Mouse (Mus musculus) midbrain, embryonic 14.5 days (tissue): ENCODE measurements around the gene Zkscan5. TPM values are rescaled to one million over a fixed set of nuclear protein-coding genes. Genes with fewer than 3 reads are reported as not detected.
A peak's percentile ranks its signal among the peaks of the same experiment; 100 is the strongest.
"Not testable (repeated sequence)": the region's sequence is repeated elsewhere in the genome, so short reads cannot be mapped to it uniquely, and the experiment has no call there.

Source experiments
- ATAC-seq: fragments of 200-750 bp; cut with Nextera tagmentation; 2 replicates; pipeline ENCODE4 v1.8.0; 2017; ENCODE audit warnings: moderate number of reproducible peaks, moderate library complexity; ENCODE audit not compliant: low FRiP score, low TSS enrichment
- DNase-seq: peaks from one replicate; pipeline ENCODE4 v3.0.0-alpha.2; 2015
- H3K27ac ChIP-seq: fragments of 300-500 bp; sonication (generic); replicated peaks from 2 replicates; pipeline ENCODE4 v1.5.1; 2014; ENCODE audit warnings: mild to moderate bottlenecking, low read depth, low read length, moderate library complexity
- H3K27me3 ChIP-seq: fragments of 300-500 bp; sonication (generic); 2 replicates; pipeline ENCODE4 v1.6.1; 2014; ENCODE audit warnings: low read length, control low read depth, mixed read lengths; ENCODE audit not compliant: control insufficient read depth, insufficient read depth
- H3K36me3 ChIP-seq: fragments of 300-500 bp; sonication (generic); 2 replicates; pipeline ENCODE4 v1.6.1; 2014; ENCODE audit warnings: low read length, control low read depth; ENCODE audit not compliant: control insufficient read depth, insufficient read depth
- H3K4me1 ChIP-seq: fragments of 300-500 bp; sonication (generic); 2 replicates; pipeline ENCODE4 v1.6.1; 2014; ENCODE audit warnings: mild to moderate bottlenecking, antibody characterized with exemption, low read length, control low read depth; ENCODE audit not compliant: control insufficient read depth, insufficient read depth
- H3K4me2 ChIP-seq: fragments of 300-500 bp; sonication (generic); 2 replicates; pipeline ENCODE4 v1.6.1; 2014; ENCODE audit warnings: mild to moderate bottlenecking, low read length, moderate library complexity
- H3K4me3 ChIP-seq: fragments of 300-500 bp; sonication (generic); replicated peaks from 2 replicates; pipeline ENCODE4 v1.5.1; 2014; ENCODE audit warnings: low read depth, low read length
- H3K9ac ChIP-seq: fragments of 300-500 bp; sonication (generic); replicated peaks from 2 replicates; pipeline ENCODE4 v1.6.1; 2014; ENCODE audit warnings: mild to moderate bottlenecking, low read length, moderate library complexity
- H3K9me3 ChIP-seq: fragments of 300-500 bp; sonication (generic); 2 replicates; pipeline ENCODE4 v1.6.1; 2016; ENCODE audit warnings: low read length, control low read depth, mixed read lengths; ENCODE audit not compliant: control insufficient read depth
- WGBS: fragments of 180-500 bp; shearing (Covaris S2); extraction: QIAGEN DNeasy Blood & Tissue Kit; methylation state at CpG from one replicate; pipeline ENCODE4 v1.1.7; 2014; 5-methylcytosine and 5-hydroxymethylcytosine counted together
- polyA plus RNA-seq: library from polyadenylated mRNA; unstranded; fragments of >200 nt; fragmentation: Nextera tagmentation; extraction: Ambion mirVana; gene quantifications from 2 replicates; pipeline ENCODE4 v1.2.1, GENCODE M21; 2014

The Zkscan5 gene
- polyA plus RNA-seq, 1 experiment from 2014 or later, result 17.9 TPM

DNA sequence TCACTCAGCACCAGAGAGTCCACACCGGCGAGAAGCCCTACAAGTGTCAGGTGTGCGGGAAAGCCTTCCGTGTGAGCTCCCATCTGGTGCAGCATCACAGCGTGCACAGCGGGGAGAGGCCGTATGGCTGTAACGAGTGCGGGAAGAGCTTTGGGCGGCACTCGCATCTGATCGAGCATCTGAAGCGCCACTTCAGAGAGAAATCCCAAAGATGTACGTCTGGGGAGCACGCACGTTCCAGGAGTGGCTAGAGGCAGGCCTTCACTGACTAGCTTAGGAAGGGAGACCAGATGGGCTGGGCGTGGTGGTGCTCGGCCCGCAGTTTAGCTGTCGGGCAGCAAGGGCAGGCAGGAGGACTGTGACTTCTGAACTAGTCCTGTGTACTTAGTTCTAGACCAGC, 14.3 kb downstream of the Zkscan5 start:
- DNase-seq (no peak), ATAC-seq (no peak)
- Histone ChIP-seq H3K27ac (no peak overlapping the region), H3K4me2 (no peak overlapping the region), H3K27me3 (no peaks in the 10 kb centered on the region), H3K36me3 (peaks cover 55% of the 10 kb centered on the region), H3K9ac (no peak overlapping the region), H3K4me3 (no peak overlapping the region), H3K4me1 (no peaks in the 10 kb centered on the region), H3K9me3 (no peaks in the 10 kb centered on the region)
- 95% methylated on average over 20 of the region's 20 CpGs for WGBS

DNA sequence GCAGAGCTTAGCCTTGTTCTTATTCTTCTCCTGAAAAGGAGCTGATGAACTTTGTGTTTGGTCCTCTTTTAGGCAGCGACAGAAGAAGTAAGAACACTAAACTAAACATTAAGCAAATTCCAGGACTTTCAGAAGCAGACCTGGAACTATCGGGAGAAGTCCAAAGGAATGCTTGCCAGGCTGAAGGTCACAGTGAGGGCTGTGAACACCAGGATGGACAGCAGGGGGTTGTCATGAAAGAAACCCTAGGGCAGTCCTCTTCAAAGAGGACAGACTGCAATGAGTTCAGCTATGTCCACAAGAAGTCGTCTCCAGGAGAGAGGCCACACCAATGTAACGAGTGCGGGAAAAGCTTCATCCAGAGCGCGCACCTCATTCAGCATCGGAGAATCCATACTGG, 15.6 kb downstream of the Zkscan5 start:
- ATAC-seq, result no peak
- no peak for DNase-seq
- Histone ChIP-seq H3K4me1 (no peaks in the 10 kb centered on the region), H3K27ac (no peak overlapping the region), H3K4me3 (no peak overlapping the region), H3K27me3 (no peaks in the 10 kb centered on the region), H3K36me3 (peaks cover 52% of the 10 kb centered on the region), H3K4me2 (no peak overlapping the region), H3K9ac (no peak overlapping the region), H3K9me3 (no peaks in the 10 kb centered on the region)
- 94% methylated on average over 8 of the region's 8 CpGs for WGBS

DNA sequence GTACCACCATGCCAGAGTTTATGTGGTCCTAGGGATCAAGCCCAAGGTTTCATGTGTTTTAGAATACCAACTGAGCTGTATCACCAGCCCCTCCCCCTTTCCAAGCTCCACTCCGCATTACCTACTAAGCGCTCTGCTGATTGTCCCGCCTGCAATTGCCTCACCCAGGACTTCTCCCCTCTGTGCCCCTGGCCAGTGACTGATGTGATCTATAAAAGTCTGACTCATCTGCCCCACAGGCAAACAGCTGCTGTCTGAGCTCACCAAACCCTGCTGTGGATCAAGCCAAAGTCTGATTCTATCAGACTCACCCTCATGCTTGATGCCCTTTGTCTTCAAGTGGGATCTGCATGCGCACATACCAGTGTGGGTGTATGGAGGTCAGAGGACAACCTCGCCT, 18.5 kb downstream of the Zkscan5 start:
- Histone ChIP-seq H3K4me3 (no peak overlapping the region), H3K9ac (no peak overlapping the region), H3K4me2 (no peak overlapping the region), H3K36me3 (peaks cover 46% of the 10 kb centered on the region), H3K4me1 (no peaks in the 10 kb centered on the region), H3K27me3 (no peaks in the 10 kb centered on the region), H3K9me3 (no peaks in the 10 kb centered on the region), H3K27ac (no peak overlapping the region)
- ATAC-seq (no peak), DNase-seq (no peak)
- 85% methylated on average over 5 of the region's 5 CpGs for WGBS

DNA sequence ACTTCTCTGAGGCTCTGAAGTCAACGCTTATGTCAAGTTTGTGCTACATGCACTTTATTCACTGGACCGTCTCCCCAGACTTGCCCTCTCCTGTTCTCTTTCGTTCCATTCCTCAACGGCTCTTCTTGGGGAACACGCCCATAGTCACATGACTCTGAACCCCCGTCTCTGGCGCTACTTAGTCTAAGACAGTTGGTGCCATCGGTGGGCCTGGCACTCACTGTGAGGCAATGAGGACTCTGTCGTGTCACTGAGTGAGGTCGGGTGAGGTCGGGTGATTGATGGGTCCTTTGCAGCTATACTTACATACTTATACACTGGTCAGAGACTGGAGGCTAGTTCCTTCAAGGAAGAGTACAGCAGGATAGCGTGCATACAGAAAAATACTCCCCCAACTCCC, 19.0 kb downstream of the Zkscan5 start:
- Histone ChIP-seq H3K27me3 (no peaks in the 10 kb centered on the region), H3K9ac (no peak overlapping the region), H3K4me1 (no peaks in the 10 kb centered on the region), H3K4me3 (no peak overlapping the region), H3K9me3 (no peaks in the 10 kb centered on the region), H3K27ac (no peak overlapping the region), H3K4me2 (no peak overlapping the region), H3K36me3 (peaks cover 40% of the 10 kb centered on the region)
- 87% methylated on average over 12 of the region's 12 CpGs for WGBS
- ATAC-seq (no peak), DNase-seq (no peak)

DNA sequence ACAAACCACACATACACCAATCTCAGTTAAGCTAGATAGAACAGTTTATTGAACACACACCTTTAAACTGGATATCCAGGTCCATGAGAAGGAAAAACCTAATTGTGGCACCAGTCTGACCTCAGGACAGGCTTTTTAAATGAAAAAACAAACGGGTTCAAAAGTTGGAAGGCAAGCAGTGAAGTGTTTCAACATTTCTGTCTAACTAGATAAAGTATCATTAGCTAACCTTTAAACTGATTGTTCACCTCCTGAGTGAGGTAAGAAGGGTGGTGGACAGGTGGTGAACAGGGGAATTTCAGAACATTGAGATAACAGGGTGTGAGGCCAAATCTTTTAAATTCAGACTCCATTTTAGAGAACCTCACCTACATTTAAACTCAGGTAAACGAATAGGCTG, 22.1 kb downstream of the Zkscan5 start:
- 58% methylated on average over 2 of the region's 2 CpGs for WGBS
- Histone ChIP-seq H3K4me2 (no peak overlapping the region), H3K4me1 (no peaks in the 10 kb centered on the region), H3K27me3 (no peaks in the 10 kb centered on the region), H3K9me3 (no peaks in the 10 kb centered on the region), H3K36me3 (peaks cover 13% of the 10 kb centered on the region), H3K27ac (no peak overlapping the region), H3K9ac (no peak overlapping the region), H3K4me3 (no peak overlapping the region)
- DNase-seq, result no peak
- no peak for ATAC-seq

DNA sequence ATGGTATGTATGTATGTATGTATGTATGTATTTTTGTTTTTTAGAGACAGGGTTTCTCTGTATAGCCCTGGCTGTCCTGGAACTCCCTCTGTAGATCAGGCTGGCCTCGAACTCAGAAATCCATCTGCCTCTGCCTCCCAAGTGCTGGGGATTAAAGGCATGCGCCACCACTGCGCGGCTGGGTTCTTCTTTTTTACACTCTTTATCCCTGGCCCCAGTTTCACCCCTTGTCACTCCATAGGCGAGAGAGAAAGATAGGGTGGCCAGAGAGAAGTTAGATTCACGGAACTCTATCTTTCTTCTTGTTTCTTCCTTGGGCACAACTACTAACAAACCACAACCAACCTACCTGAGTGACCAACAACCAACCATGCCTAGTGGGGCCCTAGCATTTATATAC, 24.9 kb downstream of the Zkscan5 start:
- H3K9me3 ChIP-seq, DNase-seq, H3K9ac ChIP-seq, H3K4me1 ChIP-seq, H3K27me3 ChIP-seq, H3K27ac ChIP-seq, ATAC-seq, H3K4me2 ChIP-seq, H3K4me3 ChIP-seq: not testable (repeated sequence)
- H3K36me3 ChIP-seq, result peaks cover 12% of the 10 kb centered on the region
- WGBS, result 83% methylated on average over 6 of the region's 6 CpGs

DNA sequence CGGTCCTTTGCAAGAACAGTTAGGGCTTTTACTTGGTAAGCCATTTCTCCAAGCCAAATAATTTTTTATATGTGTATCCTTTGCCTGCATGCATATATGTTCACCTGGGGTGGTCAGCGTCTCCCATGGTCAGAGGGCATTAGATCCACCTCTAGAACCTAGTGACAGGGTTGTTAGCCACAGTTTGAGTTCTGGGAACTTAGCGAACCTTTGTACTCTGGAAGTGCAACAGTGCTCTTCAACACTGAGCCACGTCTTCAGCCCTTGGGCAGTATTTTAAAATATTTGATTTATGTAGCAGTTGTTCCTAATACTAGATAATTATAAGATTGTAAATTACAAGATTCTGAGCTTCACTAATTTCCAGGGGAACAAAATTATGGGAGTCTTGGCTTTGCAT, 26.3 kb downstream of the Zkscan5 start:
- Histone ChIP-seq H3K4me3 (peak overlapping the region; percentile 99), H3K27me3 (no peaks in the 10 kb centered on the region), H3K9me3 (no peaks in the 10 kb centered on the region), H3K4me1 (peaks cover 5% of the 10 kb centered on the region), H3K27ac (no peak overlapping the region; the same call in 1 of the 2 replicates), H3K9ac (peak overlapping the region; percentile 97; the same call in 1 of the 2 replicates), H3K36me3 (peaks cover 25% of the 10 kb centered on the region), H3K4me2 (peak overlapping the region; percentile 90)
- 89% methylated on average over 4 of the region's 4 CpGs for WGBS
- DNase-seq (no peak), ATAC-seq (no peak)

DNA sequence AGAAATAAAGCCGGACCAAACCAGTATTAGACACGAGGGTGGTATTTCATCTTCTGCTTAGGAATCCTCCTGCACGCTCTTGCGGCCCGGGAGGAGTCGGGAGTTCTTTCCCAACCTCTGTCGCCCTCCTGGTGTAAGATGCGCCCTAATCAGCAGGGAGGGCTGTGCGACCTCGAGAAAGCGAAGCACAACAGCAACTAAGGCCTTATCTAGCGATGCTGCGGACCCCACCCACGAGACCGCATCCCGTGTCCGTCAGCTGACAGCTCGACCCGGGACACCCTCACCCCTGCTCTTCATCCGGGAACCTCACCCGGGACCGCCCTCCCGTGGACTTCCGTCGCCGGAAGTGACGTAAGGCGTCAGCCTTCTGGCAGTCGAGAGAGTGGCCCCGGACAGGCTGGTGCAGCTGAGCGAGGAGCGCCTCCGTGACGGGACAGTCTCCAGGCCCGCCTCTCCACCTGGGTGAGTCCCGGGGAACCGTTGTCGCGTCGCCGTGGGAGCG, 27.1 kb downstream of the Zkscan5 start, which contains the start of gene Zfp655:
Gene Zfp655, plus strand, starts transcription at position 349 of the 505 bp plus-strand sequence.
- Histone ChIP-seq H3K9ac (peak within 1 kb of the TSS; percentile 97), H3K36me3 (peaks cover 32% of the 10 kb centered on the region), H3K9me3 (no peaks in the 10 kb centered on the region), H3K27ac (peak within 1 kb of the TSS; percentile 92), H3K4me1 (peaks cover 5% of the 10 kb centered on the region), H3K4me2 (peak within 1 kb of the TSS; percentile 90), H3K4me3 (peak within 1 kb of the TSS; percentile 99), H3K27me3 (no peaks in the 10 kb centered on the region)
- peak; percentile 98 for DNase-seq
- WGBS, result under 1% methylated on average over 42 of the region's 42 CpGs
- peak; percentile 97 for ATAC-seq

DNA sequence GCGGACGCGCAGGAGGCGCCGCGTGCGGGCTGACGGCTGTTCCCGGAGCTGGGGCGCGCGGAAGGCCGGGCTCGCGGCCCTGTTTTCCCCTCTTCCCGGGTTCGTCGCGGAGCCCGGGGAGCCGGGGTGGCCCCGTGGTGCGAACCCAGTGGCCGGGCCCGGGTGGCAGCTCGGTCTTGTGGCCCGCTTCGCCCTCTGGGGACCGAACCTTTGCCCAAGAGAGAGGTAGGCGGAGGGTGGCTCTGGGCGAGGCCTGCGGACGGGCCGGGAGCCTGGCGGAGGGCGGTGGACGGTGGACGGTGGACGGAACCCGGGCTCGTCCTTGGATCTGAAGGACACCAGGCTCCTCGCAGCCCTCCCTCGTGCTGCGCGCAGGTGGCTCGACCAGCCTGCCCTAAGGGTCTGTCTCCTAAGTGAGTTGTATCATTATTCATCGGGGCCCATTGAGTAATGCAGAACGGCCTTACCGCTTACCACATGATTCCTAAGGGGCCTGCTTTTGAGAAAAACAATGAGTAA, 27.6 kb downstream of the Zkscan5 start:
- peak overlapping the region; percentile 90 for H3K4me2 ChIP-seq
- no peaks in the 10 kb centered on the region for H3K27me3 ChIP-seq
- peak overlapping the region; percentile 97 for H3K9ac ChIP-seq
- H3K4me1 ChIP-seq, result peaks cover 5% of the 10 kb centered on the region
- ATAC-seq (peak; percentile 71), DNase-seq (peak; percentile 27)
- peak overlapping the region; percentile 99 for H3K4me3 ChIP-seq
- under 1% methylated on average over 49 of the region's 49 CpGs for WGBS
- H3K27ac ChIP-seq, result peak overlapping the region; percentile 92
- H3K36me3 ChIP-seq, result peaks cover 36% of the 10 kb centered on the region
- no peaks in the 10 kb centered on the region for H3K9me3 ChIP-seq
